Mouse (Mus musculus): ENCODE data around the gene Usp12. TPM values are rescaled to one million over a fixed set of nuclear protein-coding genes. Genes with fewer than 3 reads are reported as not detected.
"Not testable (repeated sequence)": the region's sequence is repeated elsewhere in the genome, so short reads cannot be mapped to it uniquely, and the experiment has no call there.

The Usp12 gene
- total RNA-seq, 4 experiments from 2014 or later, result 52.3 to 61.4 (median 57.4) TPM

GRCm38 (mm10) chr5:146750273-146750672 lies 44.5 kb downstream of the Usp12 start:
- no peak for DNase-seq (ENCODE audit: low spot score in 2 of 2)

- no peak for DNase-seq (ENCODE audit: low spot score in 2 of 2)
Observed at GRCm38 (mm10) chr5:146749857-146750256, 44.9 kb downstream of the Usp12 start.

- no peak for DNase-seq (ENCODE audit: low spot score in 2 of 2)
Observed at GRCm38 (mm10) chr5:146736970-146737495, 57.8 kb downstream of the Usp12 start.

GRCm38 (mm10) chr5:146736348-146736747 lies 58.5 kb downstream of the Usp12 start:
- no peak for DNase-seq (ENCODE audit: low spot score in 2 of 2)

- DNase-seq (ENCODE audit: low spot score in 2 of 2), result not testable (repeated sequence)
Observed at GRCm38 (mm10) chr5:146735054-146735453, 59.8 kb downstream of the Usp12 start.

- DNase-seq (ENCODE audit: low spot score in 2 of 2), result no peak
Observed at GRCm38 (mm10) chr5:146733888-146734640, 60.7 kb downstream of the Usp12 start.

GRCm38 (mm10) chr5:146733372-146733771 lies 61.4 kb downstream of the Usp12 start:
- no peak for DNase-seq (ENCODE audit: low spot score in 2 of 2)

- no peak for DNase-seq (ENCODE audit: low spot score in 2 of 2)
Observed at GRCm38 (mm10) chr5:146727006-146727405, 67.8 kb downstream of the Usp12 start.

GRCm38 (mm10) chr5:146724956-146725355 lies 69.8 kb downstream of the Usp12 start:
- no peak for DNase-seq (ENCODE audit: low spot score in 2 of 2)

GRCm38 (mm10) chr5:146723452-146723851 lies 71.4 kb downstream of the Usp12 start:
- no peak for DNase-seq (ENCODE audit: low spot score in 2 of 2)

GRCm38 (mm10) chr5:146722226-146722625 lies 72.6 kb downstream of the Usp12 start:
- DNase-seq (ENCODE audit: low spot score in 2 of 2), result peak in 1 of 2 experiments; percentile 59

- no peak for DNase-seq (ENCODE audit: low spot score in 2 of 2)
Observed at GRCm38 (mm10) chr5:146719584-146720356, 75.0 kb downstream of the Usp12 start.

GRCm38 (mm10) chr5:146713836-146714235 lies 81.0 kb downstream of the Usp12 start:
- no peak for DNase-seq (ENCODE audit: low spot score in 2 of 2)

GRCm38 (mm10) chr5:146713088-146713487 lies 81.7 kb downstream of the Usp12 start:
- no peak for DNase-seq (ENCODE audit: low spot score in 2 of 2)

- no peak for DNase-seq (ENCODE audit: low spot score in 2 of 2)
Observed at GRCm38 (mm10) chr5:146712282-146712918, 82.4 kb downstream of the Usp12 start.

GRCm38 (mm10) chr5:146709361-146709760 lies 85.4 kb downstream of the Usp12 start:
- no peak for DNase-seq (ENCODE audit: low spot score in 2 of 2)

- peak; percentile 66 to 92 for DNase-seq (ENCODE audit: low spot score in 2 of 2)
Observed at GRCm38 (mm10) chr5:146705815-146706408, 88.9 kb downstream of the Usp12 start.

- DNase-seq (ENCODE audit: low spot score in 2 of 2), result no peak
Observed at GRCm38 (mm10) chr5:146705411-146705810, 89.4 kb downstream of the Usp12 start.

- no peak for DNase-seq (ENCODE audit: low spot score in 2 of 2)
Observed at GRCm38 (mm10) chr5:146704241-146704640, 90.6 kb downstream of the Usp12 start.

GRCm38 (mm10) chr5:146703710-146704121 lies 91.1 kb downstream of the Usp12 start:
- DNase-seq (ENCODE audit: low spot score in 2 of 2), result no peak

- DNase-seq (ENCODE audit: low spot score in 2 of 2), result no peak
Observed at GRCm38 (mm10) chr5:146700099-146700498, 94.7 kb downstream of the Usp12 start.

Data from layer of hippocampus, adult 8-10 months (tissue).